Mouse (Mus musculus): ENCODE measurements around the gene Klhdc7a. TPM values are rescaled to one million over a fixed set of nuclear protein-coding genes. Genes with fewer than 3 reads are reported as not detected.

The Klhdc7a gene
- polyA plus RNA-seq, 1 experiment from 2014 or later: 0.22 TPM

DNA sequence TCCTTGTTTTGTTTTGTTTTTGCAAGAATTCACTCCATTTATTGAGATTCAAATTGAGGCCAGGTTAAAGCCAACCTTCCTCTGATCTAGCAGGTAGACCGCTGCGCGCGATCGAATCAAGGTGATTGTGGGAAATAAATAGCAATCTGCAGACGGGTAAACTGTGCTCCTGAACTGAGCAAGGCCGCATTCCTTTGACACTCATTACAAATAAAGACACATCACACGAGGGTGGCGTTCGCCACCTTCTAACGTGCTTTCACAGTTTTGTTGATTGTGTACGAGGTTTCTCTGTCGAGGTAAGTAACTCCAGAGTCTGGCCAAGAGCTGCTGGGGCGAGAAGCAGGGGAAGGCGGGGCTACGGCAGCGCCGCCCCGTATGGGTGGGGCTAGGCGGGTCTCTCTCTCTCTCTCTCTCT is 17.4 kb downstream of the Klhdc7a start:
- H3K4me1 ChIP-seq: peaks cover 15% of the 10 kb centered on the region
- H3K27ac ChIP-seq (replicated peaks): 0 out of 2 replicates have a peak overlapping the region, but pooled peaks have one; percentile 6
- peaks cover 14% of the 10 kb centered on the region for H3K27me3 ChIP-seq (ENCODE audit: low read depth, poor library complexity, severe bottlenecking)
- under 1% methylated on average over 20 of the region's 20 CpGs for WGBS
- H3K4me3 ChIP-seq: peak overlapping the region; percentile 43
- peak; percentile 55 for DNase-seq (ENCODE audit: low spot score)
- no peaks in the 10 kb centered on the region for H3K36me3 ChIP-seq
- H3K9me3 ChIP-seq (replicated peaks): no peaks in the 10 kb centered on the region

DNA sequence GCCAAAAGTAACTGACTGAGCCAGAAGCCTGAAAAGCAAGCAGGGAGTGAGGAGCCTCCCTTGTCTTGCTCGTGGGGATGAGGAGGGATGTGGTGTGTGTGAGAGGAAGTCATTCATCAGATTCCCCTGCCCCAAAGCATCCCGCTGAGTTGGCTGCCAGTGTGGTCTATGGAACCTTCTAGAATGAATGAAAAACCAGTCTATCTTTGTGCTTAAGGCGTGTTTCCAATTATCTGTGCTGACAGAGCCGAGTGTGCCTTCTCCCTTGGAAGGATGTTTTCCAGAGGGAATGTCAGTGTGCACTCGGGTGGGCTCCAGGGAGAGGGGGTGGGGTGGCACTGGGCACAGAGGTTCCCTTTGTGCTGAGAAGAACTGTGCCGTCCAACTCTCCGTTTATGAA is 19.2 kb downstream of the Klhdc7a start:
- DNase-seq (ENCODE audit: low spot score): no peak
- no peak overlapping the region for H3K4me3 ChIP-seq
- H3K36me3 ChIP-seq: no peaks in the 10 kb centered on the region
- peaks cover 14% of the 10 kb centered on the region for H3K27me3 ChIP-seq (ENCODE audit: low read depth, poor library complexity, severe bottlenecking)
- WGBS: 39% methylated on average over 7 of the region's 7 CpGs
- no peak overlapping the region for H3K27ac ChIP-seq (replicated peaks)
- no peaks in the 10 kb centered on the region; the same call in 1 of the 2 replicates for H3K9me3 ChIP-seq (replicated peaks)
- H3K4me1 ChIP-seq: peaks cover 15% of the 10 kb centered on the region

GRCm38 (mm10) chr4:139947341-139947740 is 20.5 kb downstream of the Klhdc7a start:
- Histone ChIP-seq H3K36me3 (no peaks in the 10 kb centered on the region), H3K4me3 (no peak overlapping the region), H3K27me3 (ENCODE audit: low read depth, poor library complexity, severe bottlenecking) (peaks cover 14% of the 10 kb centered on the region), H3K27ac (replicated peaks) (no peak overlapping the region), H3K4me1 (peaks cover 15% of the 10 kb centered on the region), H3K9me3 (replicated peaks) (no peaks in the 10 kb centered on the region; the same call in 1 of the 2 replicates)
- no peak for DNase-seq (ENCODE audit: low spot score)
- 91% methylated on average over 2 of the region's 2 CpGs for WGBS

DNA sequence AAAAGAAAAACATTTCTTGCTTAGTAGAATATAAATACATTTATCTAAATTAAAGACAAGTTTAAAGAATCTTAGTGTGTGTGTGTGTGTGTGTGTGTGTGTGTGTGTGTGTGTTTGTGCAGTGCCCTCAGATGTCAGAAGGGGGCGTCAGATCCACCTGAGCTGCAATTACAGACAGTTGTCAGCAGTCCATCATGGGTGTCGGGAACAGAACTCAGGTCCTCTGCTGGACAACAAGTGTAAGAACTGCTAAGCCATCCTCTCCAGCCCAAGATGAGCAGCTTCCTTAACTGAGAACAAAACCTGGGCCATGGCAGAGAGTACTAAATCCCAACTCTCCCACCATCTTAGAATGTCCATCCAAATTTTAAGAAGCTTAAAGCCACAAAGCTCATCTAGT is 26.0 kb downstream of the Klhdc7a start:
- DNase-seq (ENCODE audit: low spot score): no peak
- no peaks in the 10 kb centered on the region; the same call in 1 of the 2 replicates for H3K9me3 ChIP-seq (replicated peaks)
- H3K27ac ChIP-seq (replicated peaks): no peak overlapping the region
- H3K27me3 ChIP-seq (ENCODE audit: low read depth, poor library complexity, severe bottlenecking): no peaks in the 10 kb centered on the region
- WGBS: 82% methylated on average over 2 of the region's 2 CpGs
- H3K36me3 ChIP-seq: no peaks in the 10 kb centered on the region
- H3K4me1 ChIP-seq: 0 out of 2 replicates have a peak, but pooled peaks cover 2% of the 10 kb centered on the region
- no peak overlapping the region for H3K4me3 ChIP-seq

GRCm38 (mm10) chr4:139935557-139935956 is 32.3 kb downstream of the Klhdc7a start:
- no peaks in the 10 kb centered on the region for H3K27me3 ChIP-seq (ENCODE audit: low read depth, poor library complexity, severe bottlenecking)
- no peak overlapping the region for H3K27ac ChIP-seq (replicated peaks)
- no peaks in the 10 kb centered on the region for H3K36me3 ChIP-seq
- H3K4me1 ChIP-seq: peaks cover 13% of the 10 kb centered on the region
- H3K9me3 ChIP-seq (replicated peaks): no peaks in the 10 kb centered on the region
- no peak overlapping the region for H3K4me3 ChIP-seq
- DNase-seq (ENCODE audit: low spot score): no peak
- WGBS: 84% methylated on average over 3 of the region's 3 CpGs

- Histone ChIP-seq H3K9me3 (replicated peaks) (no peaks in the 10 kb centered on the region), H3K36me3 (no peaks in the 10 kb centered on the region), H3K27ac (replicated peaks) (no peak overlapping the region), H3K4me3 (no peak overlapping the region), H3K27me3 (ENCODE audit: low read depth, poor library complexity, severe bottlenecking) (peaks cover 22% of the 10 kb centered on the region), H3K4me1 (peaks cover 16% of the 10 kb centered on the region)
- 86% methylated on average over 18 of the region's 18 CpGs for WGBS
- DNase-seq (ENCODE audit: low spot score): no peak
These were observed 34.6 kb downstream of the Klhdc7a start for GRCm38 (mm10) chr4:139932970-139933801.

DNA sequence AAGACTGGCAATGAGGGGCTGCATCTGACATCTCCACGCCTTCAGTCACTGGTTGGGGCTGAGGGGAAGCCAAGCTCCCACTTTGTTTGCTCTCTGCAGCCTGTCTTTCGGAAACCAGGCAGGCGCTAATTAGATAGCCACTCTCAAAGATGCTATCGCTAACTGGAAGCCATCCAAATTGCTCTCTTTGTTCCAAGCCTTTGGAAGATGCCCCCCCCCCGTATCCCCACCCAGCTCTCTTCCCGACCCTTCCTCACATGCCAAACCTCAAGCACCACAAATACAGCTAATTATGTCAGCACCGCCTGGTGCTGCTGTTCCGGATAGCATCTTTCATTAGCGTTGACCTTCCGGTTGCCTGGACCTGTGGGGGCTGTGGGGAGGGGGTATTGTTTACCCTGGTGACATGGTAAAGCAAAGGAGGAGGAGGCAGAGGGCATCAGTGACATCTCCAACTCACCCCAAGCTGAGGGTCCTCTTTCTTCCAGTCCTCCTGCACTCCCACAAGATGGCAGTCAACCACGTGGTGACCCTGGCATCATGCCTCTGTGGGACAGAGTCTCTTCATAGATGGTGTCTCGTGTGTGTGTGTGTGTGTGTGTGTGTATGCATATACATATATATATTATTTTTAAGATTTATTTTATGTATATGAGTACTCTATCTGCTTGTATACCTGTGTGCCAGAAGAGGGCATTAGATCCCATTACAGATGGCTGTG is 35.9 kb downstream of the Klhdc7a start:
- Histone ChIP-seq H3K4me3 (no peak overlapping the region), H3K27me3 (ENCODE audit: low read depth, poor library complexity, severe bottlenecking) (peaks cover 27% of the 10 kb centered on the region), H3K4me1 (peaks cover 23% of the 10 kb centered on the region), H3K9me3 (replicated peaks) (no peaks in the 10 kb centered on the region), H3K27ac (replicated peaks) (0 out of 2 replicates have a peak overlapping the region, but pooled peaks have one; percentile 23), H3K36me3 (no peaks in the 10 kb centered on the region)
- no peak for DNase-seq (ENCODE audit: low spot score)
- WGBS: 60% methylated on average over 12 of the region's 12 CpGs

- Histone ChIP-seq H3K36me3 (no peaks in the 10 kb centered on the region), H3K27me3 (ENCODE audit: low read depth, poor library complexity, severe bottlenecking) (peaks cover 36% of the 10 kb centered on the region), H3K4me3 (no peak overlapping the region), H3K9me3 (replicated peaks) (no peaks in the 10 kb centered on the region), H3K27ac (replicated peaks) (no peak overlapping the region), H3K4me1 (peaks cover 34% of the 10 kb centered on the region)
- 70% methylated on average over 7 of the region's 7 CpGs for WGBS
- no peak for DNase-seq (ENCODE audit: low spot score)
These were observed 36.9 kb downstream of the Klhdc7a start for GRCm38 (mm10) chr4:139930885-139931284.

DNA sequence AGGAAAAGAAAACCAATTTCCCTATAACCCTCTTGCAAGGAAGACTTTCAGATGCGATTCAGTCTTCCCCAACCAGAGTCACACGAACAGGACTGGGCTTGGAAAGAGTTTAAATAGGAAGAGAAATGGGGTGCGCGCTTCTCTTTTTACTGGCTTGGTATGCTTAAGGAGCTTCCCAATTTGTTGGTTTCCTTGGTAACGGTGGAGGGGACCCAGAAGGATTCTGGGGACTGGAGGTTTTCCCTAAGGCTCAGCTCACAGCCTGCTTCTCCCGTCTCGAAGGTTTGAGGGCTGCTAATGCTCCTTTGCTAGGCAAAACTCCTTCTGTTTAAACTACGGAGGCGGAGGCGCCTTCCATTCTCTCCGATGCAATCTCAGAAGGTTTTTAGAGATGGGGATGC is 41.7 kb downstream of the Klhdc7a start:
- Histone ChIP-seq H3K27me3 (ENCODE audit: low read depth, poor library complexity, severe bottlenecking) (peaks cover 47% of the 10 kb centered on the region), H3K9me3 (replicated peaks) (no peaks in the 10 kb centered on the region), H3K36me3 (no peaks in the 10 kb centered on the region), H3K4me3 (peak overlapping the region; percentile 47), H3K4me1 (peaks cover 41% of the 10 kb centered on the region), H3K27ac (replicated peaks) (peak overlapping the region; percentile 85)
- peak; percentile 62 for DNase-seq (ENCODE audit: low spot score)
- WGBS: 2% methylated on average over 11 of the region's 11 CpGs

- DNase-seq (ENCODE audit: low spot score): peak; percentile 77
- WGBS: 11% methylated on average over 34 of the region's 34 CpGs
These were observed 42.3 kb downstream of the Klhdc7a start for GRCm38 (mm10) chr4:139925275-139926160.

DNA sequence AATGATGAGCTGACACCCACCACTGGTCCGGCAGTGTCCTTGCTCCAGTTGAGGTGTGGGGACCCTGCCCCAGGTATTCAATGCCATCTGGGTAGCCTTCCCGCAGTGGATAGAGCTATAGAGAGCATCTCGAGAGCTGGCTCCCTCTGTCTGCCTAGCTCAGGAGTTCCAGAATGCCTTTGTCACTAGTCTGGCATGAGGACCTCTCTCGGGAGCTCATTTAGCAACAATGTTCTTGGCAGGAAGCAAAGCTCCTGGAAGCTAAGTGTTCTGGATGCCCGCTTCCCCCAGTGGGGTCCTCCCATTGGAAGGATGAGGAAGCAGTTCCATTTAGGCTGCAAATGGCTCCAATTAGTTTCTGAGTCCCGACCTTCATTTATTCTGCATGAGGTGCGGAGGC is 51.1 kb downstream of the Klhdc7a start:
- H3K4me3 ChIP-seq: no peak overlapping the region
- 85% methylated on average over 7 of the region's 7 CpGs for WGBS
- H3K27me3 ChIP-seq (ENCODE audit: low read depth, poor library complexity, severe bottlenecking): 0 out of 2 replicates have a peak, but pooled peaks cover 4% of the 10 kb centered on the region
- H3K36me3 ChIP-seq: no peaks in the 10 kb centered on the region
- no peak for DNase-seq (ENCODE audit: low spot score)
- peaks cover 15% of the 10 kb centered on the region for H3K4me1 ChIP-seq
- H3K9me3 ChIP-seq (replicated peaks): no peaks in the 10 kb centered on the region
- no peak overlapping the region for H3K27ac ChIP-seq (replicated peaks)

More at GRCm38 (mm10) chr4:139925275-139926160, 42.3 kb downstream of the Klhdc7a start:
- Histone ChIP-seq H3K36me3 (no peaks in the 10 kb centered on the region), H3K27ac (replicated peaks) (peak overlapping the region; percentile 85), H3K4me3 (peak overlapping the region; percentile 47), H3K4me1 (peaks cover 39% of the 10 kb centered on the region), H3K27me3 (ENCODE audit: low read depth, poor library complexity, severe bottlenecking) (peaks cover 47% of the 10 kb centered on the region), H3K9me3 (replicated peaks) (no peaks in the 10 kb centered on the region)

Data from midbrain, embryonic 10.5 days (tissue).